Mouse (Mus musculus) liver, embryonic 12.5 days (tissue): Measurements from ENCODE around the gene Slc25a23. TPM values are rescaled to one million over a fixed set of nuclear protein-coding genes. Genes with fewer than 3 reads are reported as not detected.
A peak's percentile ranks its signal among the peaks of the same experiment; 100 is the strongest.
"Not testable (repeated sequence)": the region's sequence is repeated elsewhere in the genome, so short reads cannot be mapped to it uniquely, and the experiment has no call there.

Experiments
- ATAC-seq: fragments of 200-750 bp; cut with Nextera tagmentation; 2 replicates; pipeline ENCODE4 v1.8.0; 2017; ENCODE audit warnings: moderate number of reproducible peaks, mild to moderate bottlenecking, moderate library complexity
- H3K27ac ChIP-seq: fragments of 300-500 bp; sonication (generic); 2 replicates; pipeline ENCODE4 v1.5.1; 2016; ENCODE audit warnings: mild to moderate bottlenecking
- H3K27me3 ChIP-seq: fragments of 300-500 bp; sonication (generic); replicated peaks from 2 replicates; pipeline ENCODE4 v1.6.1; 2016; ENCODE audit warnings: mild to moderate bottlenecking, moderate library complexity
- H3K36me3 ChIP-seq: fragments of 300-500 bp; sonication (generic); 2 replicates; pipeline ENCODE4 v1.6.1; 2016; ENCODE audit warnings: mild to moderate bottlenecking, moderate library complexity
- H3K4me1 ChIP-seq: fragments of 300-500 bp; sonication (generic); 2 replicates; pipeline ENCODE4 v1.6.1; 2016
- H3K4me2 ChIP-seq: fragments of 300-500 bp; sonication (generic); 2 replicates; pipeline ENCODE4 v1.6.1; 2016; ENCODE audit warnings: mild to moderate bottlenecking, moderate library complexity
- H3K4me3 ChIP-seq: fragments of 300-500 bp; sonication (generic); 2 replicates; pipeline ENCODE4 v1.5.1; 2016; ENCODE audit warnings: mild to moderate bottlenecking, moderate library complexity
- H3K9ac ChIP-seq: fragments of 300-500 bp; sonication (generic); 2 replicates; pipeline ENCODE4 v1.6.1; 2016; ENCODE audit warnings: mild to moderate bottlenecking, moderate library complexity
- H3K9me3 ChIP-seq: fragments of 300-500 bp; sonication (generic); replicated peaks from 2 replicates; pipeline ENCODE4 v1.6.1; 2016; ENCODE audit warnings: mild to moderate bottlenecking, moderate library complexity
- WGBS: fragments of 180-500 bp; shearing (Covaris S2); methylation state at CpG from one replicate; pipeline ENCODE4 v1.1.7; 2016; ENCODE audit not compliant: insufficient replicate concordance; 5-methylcytosine and 5-hydroxymethylcytosine counted together
- polyA plus RNA-seq: library from polyadenylated mRNA; unstranded; fragments of >200 nt; fragmentation: Nextera tagmentation; extraction: Ambion mirVana; gene quantifications from 2 replicates; pipeline ENCODE4 v1.2.1, GENCODE M21; 2016

The Slc25a23 gene
- polyA plus RNA-seq, 1 experiment from 2014 or later: 3.5 TPM

GRCm38 (mm10) chr17:57066908-57067307 lies 7.2 kb upstream of the Slc25a23 start:
- ATAC-seq: no peak
- H3K4me1 ChIP-seq: peaks cover 28% of the 10 kb centered on the region
- no peak overlapping the region for H3K27ac ChIP-seq
- H3K27me3 ChIP-seq: peaks cover 67% of the 10 kb centered on the region
- no peak overlapping the region for H3K9ac ChIP-seq
- H3K9me3 ChIP-seq: no peaks in the 10 kb centered on the region
- no peaks in the 10 kb centered on the region for H3K36me3 ChIP-seq
- 18% methylated on average over 5 of the region's 5 CpGs for WGBS
- peak overlapping the region; percentile 18; the same call in 1 of the 2 replicates for H3K4me2 ChIP-seq
- no peak overlapping the region for H3K4me3 ChIP-seq

- H3K36me3 ChIP-seq: no peaks in the 10 kb centered on the region
- no peaks in the 10 kb centered on the region for H3K9me3 ChIP-seq
- no peak overlapping the region for H3K4me2 ChIP-seq
- ATAC-seq: no peak
- 29% methylated on average over 8 of the region's 8 CpGs for WGBS
- no peak overlapping the region; the same call in 1 of the 2 replicates for H3K4me3 ChIP-seq
- peaks cover 78% of the 10 kb centered on the region for H3K27me3 ChIP-seq
- peaks cover 54% of the 10 kb centered on the region for H3K4me1 ChIP-seq
- H3K27ac ChIP-seq: no peak overlapping the region
- H3K9ac ChIP-seq: no peak overlapping the region
Observed at GRCm38 (mm10) chr17:57063031-57063430, 3.4 kb upstream of the Slc25a23 start.

GRCm38 (mm10) chr17:57062548-57062947 lies 2.9 kb upstream of the Slc25a23 start:
- Histone ChIP-seq H3K27ac (no peak overlapping the region), H3K4me2 (peak overlapping the region; percentile 71), H3K4me3 (peak overlapping the region; percentile 50), H3K9ac (peak overlapping the region; percentile 36; the same call in 1 of the 2 replicates), H3K9me3 (no peaks in the 10 kb centered on the region), H3K27me3 (peaks cover 78% of the 10 kb centered on the region), H3K4me1 (peaks cover 54% of the 10 kb centered on the region), H3K36me3 (no peaks in the 10 kb centered on the region)
- 4% methylated on average over 22 of the region's 22 CpGs for WGBS
- ATAC-seq: no peak

- peak overlapping the region; percentile 71 for H3K4me2 ChIP-seq
- H3K27me3 ChIP-seq: peaks cover 74% of the 10 kb centered on the region
- H3K4me3 ChIP-seq: peak overlapping the region; percentile 50
- H3K4me1 ChIP-seq: peaks cover 50% of the 10 kb centered on the region
- H3K9me3 ChIP-seq: no peaks in the 10 kb centered on the region
- under 1% methylated on average over 39 of the region's 39 CpGs for WGBS
- no peaks in the 10 kb centered on the region for H3K36me3 ChIP-seq
- ATAC-seq: no peak
- H3K9ac ChIP-seq: peak overlapping the region; percentile 36
- no peak overlapping the region for H3K27ac ChIP-seq
Observed at GRCm38 (mm10) chr17:57062011-57062521, 2.4 kb upstream of the Slc25a23 start.

- Histone ChIP-seq H3K27me3 (peaks cover 74% of the 10 kb centered on the region), H3K27ac (no peak overlapping the region), H3K4me1 (peaks cover 43% of the 10 kb centered on the region), H3K9ac (no peak overlapping the region), H3K36me3 (no peaks in the 10 kb centered on the region), H3K4me2 (peak overlapping the region; percentile 98), H3K9me3 (no peaks in the 10 kb centered on the region), H3K4me3 (peak overlapping the region; percentile 69; the same call in 1 of the 2 replicates)
- ATAC-seq: no peak
- WGBS: 33% methylated on average over 10 of the region's 10 CpGs
Observed at GRCm38 (mm10) chr17:57061069-57061468, 1.4 kb upstream of the Slc25a23 start.

GRCm38 (mm10) chr17:57060231-57060801 lies 653 bp upstream of the Slc25a23 start:
- peak; percentile 79 for ATAC-seq
- under 1% methylated on average over 44 of the region's 44 CpGs for WGBS
- H3K36me3 ChIP-seq: no peaks in the 10 kb centered on the region
- peak overlapping the region; percentile 15 for H3K27ac ChIP-seq
- H3K27me3 ChIP-seq: peaks cover 71% of the 10 kb centered on the region
- peak overlapping the region; percentile 69 for H3K4me3 ChIP-seq
- no peaks in the 10 kb centered on the region for H3K9me3 ChIP-seq
- H3K4me1 ChIP-seq: peaks cover 43% of the 10 kb centered on the region
- H3K9ac ChIP-seq: peak overlapping the region; percentile 75
- peak overlapping the region; percentile 98 for H3K4me2 ChIP-seq

GRCm38 (mm10) chr17:57058891-57059485 lies 675 bp downstream of the Slc25a23 start, which contains the start of gene Crb3:
Gene Crb3 (plus strand): TSS chr17:57059105.
- peak within 1 kb of the TSS; percentile 98 for H3K4me2 ChIP-seq
- H3K9ac ChIP-seq: peak within 1 kb of the TSS; percentile 75
- no peaks in the 10 kb centered on the region for H3K9me3 ChIP-seq
- peaks cover 43% of the 10 kb centered on the region for H3K4me1 ChIP-seq
- H3K4me3 ChIP-seq: peak within 1 kb of the TSS; percentile 69
- peak within 1 kb of the TSS; percentile 51 for H3K27ac ChIP-seq
- H3K36me3 ChIP-seq: peaks cover 8% of the 10 kb centered on the region
- 0 out of 2 replicates have a peak, but pooled peaks have one; percentile 1 for ATAC-seq
- H3K27me3 ChIP-seq: peaks cover 57% of the 10 kb centered on the region
- WGBS: 6% methylated on average over 14 of the region's 22 CpGs

DNA sequence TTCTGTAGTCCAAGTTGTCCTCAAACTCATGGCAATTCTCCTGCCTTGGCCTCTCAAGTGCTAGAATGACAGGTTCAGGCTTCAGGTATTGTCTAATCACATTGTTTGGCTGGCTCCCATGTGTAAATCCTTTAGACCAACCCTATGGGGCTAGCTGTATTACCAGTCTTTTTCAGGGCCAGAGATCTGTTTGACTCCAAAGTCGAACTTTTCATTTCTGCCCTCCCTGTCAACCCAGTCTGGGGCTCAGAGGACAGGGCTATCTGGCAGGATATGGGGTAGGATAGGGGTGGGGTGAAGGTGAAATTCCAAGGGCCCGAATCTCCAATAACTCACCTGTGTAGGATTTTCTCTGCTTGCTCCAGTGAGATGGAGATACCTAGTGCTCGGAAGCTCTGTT lies 3.4 kb downstream of the Slc25a23 start:
- WGBS: 60% methylated on average over 3 of the region's 3 CpGs
- ATAC-seq: no peak
- Histone ChIP-seq H3K36me3 (peaks cover 23% of the 10 kb centered on the region), H3K9ac (no peak overlapping the region), H3K27ac (no peak overlapping the region), H3K4me3 (no peak overlapping the region), H3K4me2 (no peak overlapping the region), H3K27me3 (peaks cover 31% of the 10 kb centered on the region), H3K9me3 (no peaks in the 10 kb centered on the region), H3K4me1 (peaks cover 31% of the 10 kb centered on the region)

- WGBS: 59% methylated on average over 4 of the region's 4 CpGs
- not testable (repeated sequence) for H3K4me3 ChIP-seq
Observed at GRCm38 (mm10) chr17:57051679-57052078, 8.0 kb downstream of the Slc25a23 start.

DNA sequence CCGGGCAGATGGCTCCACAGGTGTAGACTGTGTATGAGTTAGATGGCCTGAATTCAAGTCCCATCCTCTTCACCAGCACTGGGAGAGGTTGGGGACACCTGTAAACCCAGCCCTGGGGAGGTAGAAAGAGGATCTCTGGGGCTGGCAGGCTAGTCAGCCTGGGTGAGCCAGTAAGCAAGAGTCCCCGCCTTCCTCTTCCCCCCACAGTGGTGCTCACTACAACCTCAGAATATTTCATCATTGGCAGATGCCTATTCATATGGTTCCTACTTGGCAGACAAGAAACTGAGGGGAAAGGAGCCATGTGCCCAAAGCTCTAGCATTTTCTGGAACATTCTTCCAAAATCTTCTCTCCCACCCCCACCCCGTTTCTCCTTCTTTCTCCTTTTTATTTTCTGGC lies 10.8 kb downstream of the Slc25a23 start:
- Histone ChIP-seq H3K36me3 (peaks cover 27% of the 10 kb centered on the region; the same call in 1 of the 2 replicates), H3K9ac (no peak overlapping the region), H3K27ac (no peak overlapping the region), H3K27me3 (0 out of 2 replicates have a peak, but pooled peaks cover 7% of the 10 kb centered on the region), H3K9me3 (no peaks in the 10 kb centered on the region), H3K4me1 (0 out of 2 replicates have a peak, but pooled peaks cover 3% of the 10 kb centered on the region), H3K4me2 (no peak overlapping the region), H3K4me3 (no peak overlapping the region)
- 77% methylated on average over 3 of the region's 3 CpGs for WGBS
- no peak for ATAC-seq

More at GRCm38 (mm10) chr17:57051679-57052078, 8.0 kb downstream of the Slc25a23 start:
- ATAC-seq, H3K27ac ChIP-seq, H3K27me3 ChIP-seq, H3K4me1 ChIP-seq, H3K4me2 ChIP-seq, H3K9me3 ChIP-seq, H3K9ac ChIP-seq: not testable (repeated sequence)
- peaks cover 35% of the 10 kb centered on the region for H3K36me3 ChIP-seq

DNA sequence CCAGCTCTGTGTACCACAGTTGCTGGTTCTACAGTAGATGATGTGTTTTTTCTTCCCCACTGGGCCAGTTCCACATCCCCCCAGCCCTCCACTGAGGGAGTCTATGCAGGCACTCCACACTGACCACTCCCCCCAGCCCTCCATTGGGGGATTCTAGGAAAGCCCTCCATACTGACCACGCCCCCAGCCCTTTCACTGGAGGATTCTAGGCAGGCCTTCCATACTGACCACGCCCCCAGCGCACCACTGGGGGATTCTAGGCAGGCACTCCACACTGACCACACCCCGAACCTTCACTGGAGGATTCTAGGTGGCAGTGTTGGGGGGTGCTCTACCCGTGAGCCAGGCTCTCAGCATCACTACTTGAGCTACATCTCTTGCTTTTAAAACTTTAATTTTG lies 12.3 kb downstream of the Slc25a23 start:
- H3K9ac ChIP-seq: no peak overlapping the region
- ATAC-seq: peak; percentile 45; the same call in 1 of the 2 replicates
- 0 out of 2 replicates have a peak, but pooled peaks cover 7% of the 10 kb centered on the region for H3K27me3 ChIP-seq
- H3K4me2 ChIP-seq: no peak overlapping the region
- no peak overlapping the region for H3K27ac ChIP-seq
- 0 out of 2 replicates have a peak, but pooled peaks cover 3% of the 10 kb centered on the region for H3K4me1 ChIP-seq
- no peaks in the 10 kb centered on the region for H3K9me3 ChIP-seq
- H3K36me3 ChIP-seq: peaks cover 16% of the 10 kb centered on the region; the same call in 1 of the 2 replicates
- WGBS: 52% methylated on average over 5 of the region's 5 CpGs
- no peak overlapping the region for H3K4me3 ChIP-seq

- no peaks in the 10 kb centered on the region; the same call in 1 of the 2 replicates for H3K4me1 ChIP-seq
- peaks cover 39% of the 10 kb centered on the region for H3K27me3 ChIP-seq
- H3K4me2 ChIP-seq: no peak within 1 kb of the TSS
- H3K9me3 ChIP-seq: no peaks in the 10 kb centered on the region
- H3K9ac ChIP-seq: no peak within 1 kb of the TSS
- no peak for ATAC-seq
- 51% methylated on average over 8 of the region's 8 CpGs for WGBS
- H3K36me3 ChIP-seq: no peaks in the 10 kb centered on the region
- H3K4me3 ChIP-seq: no peak within 1 kb of the TSS
- H3K27ac ChIP-seq: no peak within 1 kb of the TSS
Observed at GRCm38 (mm10) chr17:57041554-57041953, 18.1 kb downstream of the Slc25a23 start, which contains the start of gene Slc25a41. Gene Slc25a41 (minus strand): TSS chr17:57041654.
